10 mouse cellular contexts compared by ENCODE assay signal in the genomic region with DNA sequence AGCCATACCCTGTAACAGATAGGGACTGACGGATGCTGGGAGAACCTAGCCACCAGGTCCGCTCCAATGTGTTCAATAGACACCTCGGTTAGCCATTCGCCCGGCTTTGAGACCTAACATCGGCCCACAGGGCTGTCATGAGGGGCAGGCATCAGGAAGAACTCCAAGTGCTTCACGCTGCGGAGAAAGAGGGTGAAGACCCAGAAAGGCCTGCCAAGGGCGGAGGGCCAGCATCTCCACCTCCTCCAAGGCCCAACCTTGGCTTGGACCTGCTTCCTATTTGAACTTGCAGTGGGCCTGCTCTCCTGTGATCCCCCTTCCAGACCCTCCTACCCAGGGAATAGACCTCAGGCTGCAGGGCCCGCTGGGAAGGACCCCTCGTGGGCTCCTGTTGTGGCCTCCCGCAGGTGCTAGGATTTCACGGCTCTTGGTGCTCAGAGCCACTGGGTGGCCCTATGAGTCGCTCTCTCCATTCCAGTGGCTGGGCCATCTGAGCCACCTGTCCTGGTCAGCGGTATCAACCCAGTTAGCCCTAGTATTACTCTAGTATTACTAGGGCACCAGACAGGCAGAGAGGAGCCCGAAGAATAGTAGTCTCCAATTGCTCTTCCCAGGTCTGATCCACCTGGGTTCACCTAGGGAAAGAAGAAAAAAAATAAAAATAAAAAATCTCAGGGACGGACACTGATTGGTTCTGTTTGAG. TPM values are rescaled to one million over a fixed set of nuclear protein-coding genes. Genes with fewer than 3 reads are reported as not detected.
DNase-seq lines count a peak whose midpoint lies in the region; ATAC-seq and TF ChIP-seq lines count a peak whose summit lies in the region.
"Had no signal": no experiment of that assay in that cellular context is flagged by ENCODE, and none has a peak within 500 bp of the region (broad histone marks: within the 10 kb centered on the region; RNA-seq: fewer than 3 reads in every experiment).

No protein-coding gene starts in this region.

- no peak overlapping the region; the same call in 1 of the 2 replicates for H3K4me2 ChIP-seq in forebrain, embryonic 15.5 days (replicated peaks)
- H3K4me2 ChIP-seq in forebrain, postnatal 0 days (ENCODE audit: low read depth) = no peak overlapping the region
- no peak overlapping the region for H3K4me2 ChIP-seq in liver, embryonic 11.5 days
- H3K4me2 ChIP-seq in hindbrain, embryonic 14.5 days (replicated peaks) = no peak overlapping the region
- H3K4me2 ChIP-seq in myocyte (ENCODE audit: low read depth) = peak overlapping the region; percentile 12

- no peaks in the 10 kb centered on the region for H3K79me2 ChIP-seq in liver, adult 2 months (ENCODE audit: control insufficient read depth, insufficient read depth, low read length)
- no peaks in the 10 kb centered on the region for H3K79me2 ChIP-seq in myocyte (ENCODE audit: control insufficient read depth, insufficient read depth)

- no peaks in the 10 kb centered on the region for H3K27me3 ChIP-seq in forebrain, embryonic 15.5 days
- H3K27me3 ChIP-seq in forebrain, postnatal 0 days (ENCODE audit: insufficient read depth, low read length) = no peaks in the 10 kb centered on the region
- H3K27me3 ChIP-seq in liver, adult 2 months (ENCODE audit: control insufficient read depth, insufficient read depth, low read length) = no peaks in the 10 kb centered on the region
- no peaks in the 10 kb centered on the region for H3K27me3 ChIP-seq in liver, embryonic 11.5 days (replicated peaks; ENCODE audit: control insufficient read depth, insufficient read depth, low read length)
- no peaks in the 10 kb centered on the region for H3K27me3 ChIP-seq in hindbrain, embryonic 14.5 days (ENCODE audit: control insufficient read depth, insufficient read depth, low read length)
- H3K27me3 ChIP-seq in myocyte (ENCODE audit: control insufficient read depth, insufficient read depth, insufficient read length) = no peaks in the 10 kb centered on the region

- H3K4me3 ChIP-seq in forebrain, embryonic 15.5 days = no peak overlapping the region
- no peak overlapping the region for H3K4me3 ChIP-seq in forebrain, postnatal 0 days (ENCODE audit: low read depth, low read length)
- no peak overlapping the region for H3K4me3 ChIP-seq in liver, adult 2 months (ENCODE audit: insufficient read depth, low read depth, low read length)
- H3K4me3 ChIP-seq in liver, embryonic 11.5 days (ENCODE audit: low read depth, low read length) = no peak overlapping the region
- no peak overlapping the region for H3K4me3 ChIP-seq in hindbrain, embryonic 14.5 days (replicated peaks; ENCODE audit: low read length)
- H3K4me3 ChIP-seq in myocyte = no peak overlapping the region

- H3K36me3 ChIP-seq in forebrain, embryonic 15.5 days = no peaks in the 10 kb centered on the region
- H3K36me3 ChIP-seq in forebrain, postnatal 0 days (ENCODE audit: insufficient read depth) = no peaks in the 10 kb centered on the region
- no peaks in the 10 kb centered on the region for H3K36me3 ChIP-seq in liver, adult 2 months (ENCODE audit: control insufficient read depth, insufficient read depth, low read length)
- H3K36me3 ChIP-seq in liver, embryonic 11.5 days (ENCODE audit: control insufficient read depth, insufficient read depth, low read length) = no peaks in the 10 kb centered on the region
- H3K36me3 ChIP-seq in hindbrain, embryonic 14.5 days (replicated peaks; ENCODE audit: control insufficient read depth, insufficient read depth) = no peaks in the 10 kb centered on the region
- H3K36me3 ChIP-seq in myocyte (ENCODE audit: control insufficient read depth, insufficient read depth) = no peaks in the 10 kb centered on the region

- no peak for TF ChIP-seq POLR2A in liver, adult 2 months (IDR thresholded peaks at IDR 0.05; ENCODE audit: extremely low read depth, insufficient read depth, low read length)
- TF ChIP-seq POLR2A in myocyte (IDR thresholded peaks at IDR 0.05; ENCODE audit: insufficient read length, low read depth) = no peak

- 79% methylated on average over 17 of the region's 17 CpGs for WGBS in forebrain, embryonic 15.5 days
- 83% methylated on average over 17 of the region's 17 CpGs for WGBS in forebrain, postnatal 0 days
- 72% methylated on average over 17 of the region's 17 CpGs for WGBS in liver, adult 2 months
- 76% methylated on average over 17 of the region's 17 CpGs for WGBS in liver, embryonic 11.5 days
- 80% methylated on average over 17 of the region's 17 CpGs for WGBS in hindbrain, embryonic 14.5 days

- no peaks in the 10 kb centered on the region for H3K9me3 ChIP-seq in forebrain, embryonic 15.5 days
- no peaks in the 10 kb centered on the region for H3K9me3 ChIP-seq in forebrain, postnatal 0 days (ENCODE audit: low read length)
- H3K9me3 ChIP-seq in liver, embryonic 11.5 days (ENCODE audit: control insufficient read depth, low read length) = no peaks in the 10 kb centered on the region
- H3K9me3 ChIP-seq in hindbrain, embryonic 14.5 days (ENCODE audit: control insufficient read depth, low read length) = no peaks in the 10 kb centered on the region

- H3K4me1 ChIP-seq in forebrain, embryonic 15.5 days = peaks cover 28% of the 10 kb centered on the region
- no peaks in the 10 kb centered on the region for H3K4me1 ChIP-seq in forebrain, postnatal 0 days (ENCODE audit: insufficient read depth)
- H3K4me1 ChIP-seq in liver, adult 2 months (ENCODE audit: control insufficient read depth, insufficient read depth, low read length) = no peaks in the 10 kb centered on the region; the same call in 1 of the 2 replicates
- H3K4me1 ChIP-seq in liver, embryonic 11.5 days (replicated peaks; ENCODE audit: control insufficient read depth, insufficient read depth, low read length) = peaks cover 2% of the 10 kb centered on the region
- H3K4me1 ChIP-seq in hindbrain, embryonic 14.5 days (replicated peaks; ENCODE audit: control insufficient read depth, insufficient read depth, low read length) = peaks cover 31% of the 10 kb centered on the region

- no peak overlapping the region for H3K27ac ChIP-seq in forebrain, embryonic 15.5 days (replicated peaks)
- no peak overlapping the region for H3K27ac ChIP-seq in forebrain, postnatal 0 days (ENCODE audit: low read depth, low read length)
- peak overlapping the region; percentile 6; the same call in 1 of the 2 replicates for H3K27ac ChIP-seq in liver, adult 2 months (replicated peaks; ENCODE audit: insufficient read depth, low read depth, low read length)
- H3K27ac ChIP-seq in liver, embryonic 11.5 days (ENCODE audit: low read depth, low read length) = no peak overlapping the region
- H3K27ac ChIP-seq in hindbrain, embryonic 14.5 days = peak overlapping the region; percentile 74

- no peak overlapping the region for H3K9ac ChIP-seq in forebrain, embryonic 15.5 days (replicated peaks)
- H3K9ac ChIP-seq in forebrain, postnatal 0 days = no peak overlapping the region
- H3K9ac ChIP-seq in liver, adult 2 months (ENCODE audit: low read depth, low read length) = no peak overlapping the region
- H3K9ac ChIP-seq in liver, embryonic 11.5 days (ENCODE audit: low read depth, low read length) = no peak overlapping the region
- H3K9ac ChIP-seq in hindbrain, embryonic 14.5 days = no peak overlapping the region

- ATAC-seq in forebrain, embryonic 15.5 days (replicated peaks) = 0 out of 2 replicates have a peak, but pooled peaks have one; percentile 4
- ATAC-seq in forebrain, postnatal 0 days = no peak
- no peak for ATAC-seq in liver, embryonic 11.5 days (replicated peaks; ENCODE audit: low FRiP score)
- no peak for ATAC-seq in hindbrain, embryonic 14.5 days (ENCODE audit: low FRiP score)
- ATAC-seq in megakaryocyte-erythroid progenitor cell, adult 5-6 weeks (replicated peaks; ENCODE audit: low FRiP score, low TSS enrichment, poor library complexity, severe bottlenecking) = no peak

- DNase-seq in forebrain, postnatal 0 days = no peak
- no peak for DNase-seq in liver, adult 2 months (ENCODE audit: extremely low read depth, low read depth, low spot score)
- no peak for DNase-seq in liver, embryonic 11.5 days (ENCODE audit: low spot score)
- no peak for DNase-seq in hindbrain, embryonic 14.5 days (ENCODE audit: low spot score)
- no peak for DNase-seq in right cerebral cortex, adult 2 months (ENCODE audit: low spot score in 2 of 2)

- no peak overlapping the region for H3ac ChIP-seq in myocyte (ENCODE audit: control insufficient read depth, insufficient read length)

- no peak for TF ChIP-seq CTCF in forebrain, postnatal 0 days (IDR thresholded peaks at IDR 0.05; ENCODE audit: low read depth)
- TF ChIP-seq CTCF in liver, adult 2 months (IDR thresholded peaks at IDR 0.05; ENCODE audit: low read depth, low read length) = no peak

TF ChIP-seq in myocyte, 11 proteins besides CTCF, POLR2A, EP300 and RAD21:
- TF ChIP-seq MYOG (IDR thresholded peaks at IDR 0.05; ENCODE audit: control insufficient read depth in 1 of 3, insufficient read depth in 1 of 3, insufficient read length in 2 of 3, low read depth in 2 of 3) (peak in 1 of 3 experiments; percentile 35), POLR2AphosphoS2 (IDR thresholded peaks at IDR 0.05; ENCODE audit: insufficient read length, low read depth) (no peak), MYOD1 (IDR thresholded peaks at IDR 0.05; ENCODE audit: control insufficient read depth in 1 of 3, insufficient read length in 2 of 3, low read depth in 2 of 3) (peak in 1 of 3 experiments; percentile 27)

RNA-seq across cellular contexts. Expression of a gene that starts 13.0 kb away (rescaled TPM):
- 0.88 and 1.2 TPM in 2 replicates for polyA plus RNA-seq in forebrain, embryonic 15.5 days (2015; fragmentation: Nextera tagmentation; extraction: Ambion mirVana)
- total RNA-seq in forebrain, postnatal 0 days (2014; rRNA removed) = 1.2 and 2.1 TPM in 2 replicates
- 1.1 and 1.6 TPM in 2 replicates for polyA plus RNA-seq in forebrain, postnatal 0 days (2015; fragmentation: Nextera tagmentation; extraction: Ambion mirVana)
- not detected in 2 replicates for total RNA-seq in liver, adult 2 months (2014; rRNA removed)
- not detected in 2 replicates for polyA plus RNA-seq in liver, adult 2 months (2012; rRNA removed)
- polyA plus RNA-seq in liver, embryonic 11.5 days (2014; fragmentation: Nextera tagmentation; extraction: Ambion mirVana) = 0.27 TPM in 1 of 2 replicates, not detected in the other
- polyA plus RNA-seq in hindbrain, embryonic 14.5 days (2014; fragmentation: Nextera tagmentation; extraction: Ambion mirVana) = 1.6 and 3.3 TPM in 2 replicates
- polyA plus RNA-seq in myocyte (2012; fragmentation: generic; extraction: Trizol) = not detected
- total RNA-seq in megakaryocyte-erythroid progenitor cell, adult 5-6 weeks (2014; fragmentation: Nextera tagmentation) = not detected in 2 replicates
- not detected in 2 replicates for total RNA-seq in megakaryocyte-erythroid progenitor cell, adult 5-6 weeks (2017)
- total RNA-seq: gastrocnemius, postnatal 10 days had no signal
- polyA plus RNA-seq: liver, embryonic 16.5 days had no signal

RNA-seq across cellular contexts. Expression of a gene that starts 38.0 kb away (rescaled TPM):
- polyA plus RNA-seq in forebrain, embryonic 15.5 days (2015; fragmentation: Nextera tagmentation; extraction: Ambion mirVana) = 31.3 and 32.7 TPM in 2 replicates
- 24.2 and 48.2 TPM in 2 replicates for total RNA-seq in forebrain, postnatal 0 days (2014; rRNA removed)
- 10.5 and 15.9 TPM in 2 replicates for polyA plus RNA-seq in forebrain, postnatal 0 days (2015; fragmentation: Nextera tagmentation; extraction: Ambion mirVana)
- total RNA-seq in liver, adult 2 months (2014; rRNA removed) = 2.6 and 3.6 TPM in 2 replicates
- 8.5 and 10.0 TPM in 2 replicates for polyA plus RNA-seq in liver, adult 2 months (2012; rRNA removed)
- 23.1 and 25.3 TPM in 2 replicates for polyA plus RNA-seq in liver, embryonic 11.5 days (2014; fragmentation: Nextera tagmentation; extraction: Ambion mirVana)
- 18.8 and 23.9 TPM in 2 replicates for polyA plus RNA-seq in hindbrain, embryonic 14.5 days (2014; fragmentation: Nextera tagmentation; extraction: Ambion mirVana)
- polyA plus RNA-seq in myocyte (2012; fragmentation: generic; extraction: Trizol) = 14.7 TPM
- 80.6 and 84.3 TPM in 2 replicates for total RNA-seq in megakaryocyte-erythroid progenitor cell, adult 5-6 weeks (2014; fragmentation: Nextera tagmentation)
- 21.8 and 27.2 TPM in 2 replicates for total RNA-seq in megakaryocyte-erythroid progenitor cell, adult 5-6 weeks (2017)

Comparison
In these comparisons a context has a peak if more than half of its experiments do, and no peak if none do; other contexts are left out.
1. H3K27ac ChIP-seq: peak in liver, adult 2 months (single experiment) and hindbrain, embryonic 14.5 days (single experiment); none in forebrain, embryonic 15.5 days (single experiment), forebrain, postnatal 0 days (single experiment) and liver, embryonic 11.5 days (single experiment).